Mouse (Mus musculus) CD4-positive, CD25-positive, alpha-beta regulatory T cell, adult 2 months (primary cell): ENCODE data around the gene Gm20489.

Experiments used
- DNase-seq: peaks from one replicate; pipeline ENCODE4 v3.0.0-alpha.2; 2012; ENCODE audit warnings: low read depth, low spot score

Gene Gm20489

GRCm38 (mm10) chrX:101260441-101261325 lies 8.1 kb downstream of the Gm20489 start:
- peak; percentile 59 for DNase-seq

GRCm38 (mm10) chrX:101256603-101257002 lies 12.2 kb downstream of the Gm20489 start:
- peak; percentile 76 for DNase-seq

DNA sequence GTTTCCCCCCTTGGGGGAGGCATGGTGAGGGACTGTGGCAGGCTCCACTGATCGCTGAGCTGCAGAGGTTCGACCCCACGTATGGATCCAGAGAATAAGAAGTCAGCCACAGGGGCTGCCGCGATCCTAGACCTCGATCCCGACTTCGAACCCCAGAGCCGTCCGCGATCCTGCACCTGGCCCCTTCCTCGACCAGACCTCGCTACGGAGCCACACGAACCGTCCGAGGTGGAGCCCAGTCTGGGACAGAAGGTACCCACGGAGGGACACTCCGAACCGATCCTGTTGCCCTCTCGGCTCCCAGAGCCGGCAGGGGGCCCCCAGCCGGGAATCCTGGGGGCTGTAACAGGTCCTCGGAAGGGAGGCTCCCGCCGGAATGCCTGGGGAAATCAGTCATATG lies 14.1 kb downstream of the Gm20489 start:
- no peak for DNase-seq

DNA sequence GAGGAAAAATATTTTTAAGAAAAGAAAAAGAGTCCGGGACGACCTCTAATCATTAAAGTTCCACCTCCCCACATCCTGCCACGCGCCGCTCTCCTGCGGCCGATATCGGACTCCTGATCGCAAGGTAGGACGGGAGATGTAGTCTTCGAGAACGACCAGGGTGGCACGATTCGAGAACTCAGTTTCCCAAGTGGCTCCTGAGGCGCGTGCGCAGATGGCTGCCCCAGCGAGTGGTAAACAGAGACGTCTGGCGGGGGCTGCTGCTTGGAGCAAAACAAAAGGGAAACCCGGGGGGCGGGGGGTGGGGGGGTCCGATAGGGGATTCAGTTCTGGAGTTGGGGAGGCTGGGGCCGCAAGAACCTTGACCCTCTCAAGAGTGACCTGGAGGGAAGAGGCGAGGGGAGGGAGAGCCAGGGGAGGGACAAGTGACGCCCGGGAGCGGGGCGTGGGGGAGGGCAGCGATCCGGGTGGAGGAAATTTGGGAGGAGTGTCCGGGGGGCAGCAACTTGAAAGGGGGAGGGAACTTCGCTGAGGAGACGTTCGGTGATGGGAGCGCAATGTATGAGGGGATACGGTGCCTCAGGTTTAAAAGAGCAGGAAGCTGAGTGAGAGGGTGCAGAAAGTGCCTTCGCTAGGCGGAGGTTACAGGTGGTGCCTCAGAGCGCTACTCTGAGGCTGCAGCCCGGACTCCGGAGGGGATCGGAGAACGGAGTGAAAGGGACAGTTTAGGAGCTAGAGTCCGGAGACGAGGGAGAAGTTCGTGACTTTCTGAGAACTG lies 14.7 kb downstream of the Gm20489 start, which contains the start of gene Foxo4:
Gene Foxo4 (plus strand): TSS at position 577 of the 778 bp plus-strand sequence.
- peak; percentile 93 for DNase-seq

DNA sequence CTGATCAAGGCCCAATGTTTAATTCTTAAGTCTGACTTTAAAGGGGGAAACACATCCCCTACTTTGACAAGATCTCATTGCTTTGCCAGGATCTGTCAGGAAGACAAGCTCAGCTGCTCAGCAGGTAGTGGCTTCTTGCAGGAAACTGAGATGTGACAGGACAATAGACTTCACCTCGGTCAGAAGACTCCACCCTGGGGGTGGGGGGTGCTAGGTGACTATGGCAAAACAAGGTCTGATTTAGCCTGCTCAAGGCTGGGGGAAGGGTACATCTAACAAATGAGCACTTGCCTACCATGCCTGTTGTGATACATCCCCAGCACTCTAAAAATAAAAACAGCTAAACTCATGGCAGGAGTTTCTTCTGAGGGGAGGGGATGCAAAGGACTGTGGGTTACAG lies 23.8 kb downstream of the Gm20489 start:
- DNase-seq = no peak

DNA sequence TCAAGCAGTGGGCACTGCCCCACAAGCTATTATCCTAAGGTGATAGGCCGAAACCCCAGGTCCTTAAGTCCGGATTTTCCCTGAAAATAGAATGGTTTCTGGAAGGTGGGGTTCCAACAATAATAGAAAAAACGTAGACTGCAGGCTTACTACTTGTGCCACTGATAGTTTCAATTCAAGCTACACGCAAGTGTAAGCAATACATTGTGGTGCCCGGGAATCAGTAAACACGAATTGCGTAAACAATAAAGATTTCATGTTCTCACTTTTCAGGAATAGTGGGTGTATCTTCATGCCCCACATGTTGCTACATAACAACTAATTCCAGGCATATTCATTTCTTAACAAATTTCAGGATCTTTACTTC lies 46.0 kb downstream of the Gm20489 start:
- DNase-seq = no peak

DNA sequence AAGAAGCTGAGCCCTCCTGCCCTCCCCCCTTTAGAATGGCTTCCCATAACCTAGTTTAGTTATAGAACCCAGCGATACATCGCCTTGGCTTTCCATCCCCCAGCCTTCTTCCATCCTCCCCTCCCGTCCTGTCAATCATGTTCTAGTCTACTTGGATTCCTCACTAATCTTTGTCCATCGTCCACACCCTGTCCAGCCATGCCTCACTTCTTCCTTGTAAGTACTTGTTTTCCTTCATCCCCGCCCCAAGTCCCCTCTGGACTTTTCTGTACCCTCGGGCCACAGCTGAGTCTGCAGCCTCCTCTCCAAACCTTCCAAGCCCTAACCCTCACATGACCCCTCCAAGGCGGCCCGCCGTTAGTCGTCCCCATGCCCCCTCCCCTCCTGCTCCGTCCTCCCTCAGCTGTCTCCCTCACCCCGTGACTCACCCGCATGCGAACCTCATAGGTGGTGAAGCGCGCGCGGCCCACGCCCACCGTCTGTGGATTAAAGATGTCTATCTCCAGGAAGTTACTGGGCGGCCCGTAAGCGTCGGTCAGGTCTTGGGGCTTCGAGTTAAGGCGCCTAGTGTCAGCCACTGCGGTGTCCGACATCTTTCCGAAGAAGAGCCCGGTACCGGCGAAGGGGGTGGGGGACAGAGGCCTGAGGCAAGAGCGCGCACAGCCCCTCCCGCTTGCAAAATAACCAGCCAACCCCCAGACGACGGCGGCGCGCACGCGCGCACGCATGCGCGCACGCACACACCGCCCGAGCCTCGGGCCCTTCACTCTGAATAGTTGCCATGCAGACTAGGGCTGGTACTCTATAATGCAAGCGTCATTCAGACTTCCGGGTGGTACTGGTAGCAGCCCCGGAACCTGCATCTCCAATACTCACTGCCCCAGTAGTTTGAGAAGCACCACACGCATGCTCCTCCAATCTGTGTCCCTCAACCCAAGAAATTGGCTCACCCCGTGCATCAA lies 46.7 kb downstream of the Gm20489 start, which contains the start of gene Snx12:
Gene Snx12 (minus strand): TSS at position 730 of the 962 bp plus-strand sequence.
- peak; percentile 92 for DNase-seq
